Mouse (Mus musculus): ENCODE data around the gene Zfp950. TPM values are rescaled to one million over a fixed set of nuclear protein-coding genes. Genes with fewer than 3 reads are reported as not detected.
A peak's percentile ranks its signal among the peaks of the same experiment; 100 is the strongest.
"Not testable (repeated sequence)": the region's sequence is repeated elsewhere in the genome, so short reads cannot be mapped to it uniquely, and the experiment has no call there.

Gene Zfp950
- total RNA-seq (2021): 10 to 100 TPM; 17.1 to 34.4 TPM
- long read RNA-seq, experiment 1, partial matches to known transcripts: 2 of 8 reads
- long read RNA-seq, experiment 1, other reads (novel, unspliced or antisense): 4 of 8 reads
- long read RNA-seq, experiment 2, partial matches to known transcripts: 0 of 7 reads
- long read RNA-seq, experiment 2, other reads (novel, unspliced or antisense): 3 of 7 reads

GRCm38 (mm10) chr19:61140342-61141206, at the start of gene Zfp950:
Gene Zfp950, minus strand, starts transcription at chr19:61140840.
- DNase-seq: peak; percentile 88

- not testable (repeated sequence) for DNase-seq
Measured at GRCm38 (mm10) chr19:61183590-61183989, 43.0 kb upstream of the Zfp950 start, which contains the start of gene Gm6020. Gene Gm6020, plus strand, starts transcription at chr19:61183890.

- no peak for DNase-seq
Measured at GRCm38 (mm10) chr19:61175756-61176324, 35.2 kb upstream of the Zfp950 start, which contains the start of gene Gm7102. Gene Gm7102, minus strand, starts transcription at chr19:61176309.

- DNase-seq: peak; percentile 42
Measured at GRCm38 (mm10) chr19:61151701-61152420, 11.2 kb upstream of the Zfp950 start.

GRCm38 (mm10) chr19:61151372-61151700, 10.7 kb upstream of the Zfp950 start:
- peak; percentile 19 for DNase-seq

GRCm38 (mm10) chr19:61141299-61141698, 659 bp upstream of the Zfp950 start:
- no peak for DNase-seq

- DNase-seq: no peak
Measured at GRCm38 (mm10) chr19:61138655-61139054, 2.0 kb downstream of the Zfp950 start.

- DNase-seq: no peak
Measured at GRCm38 (mm10) chr19:61131096-61131495, 9.5 kb downstream of the Zfp950 start.

GRCm38 (mm10) chr19:61110184-61110583, 30.5 kb downstream of the Zfp950 start:
- no peak for DNase-seq

- DNase-seq: no peak
Measured at GRCm38 (mm10) chr19:61097764-61098163, 42.9 kb downstream of the Zfp950 start.

GRCm38 (mm10) chr19:61096776-61097175, 43.9 kb downstream of the Zfp950 start:
- no peak for DNase-seq

- DNase-seq: no peak
Measured at GRCm38 (mm10) chr19:61090541-61090940, 50.1 kb downstream of the Zfp950 start.

GRCm38 (mm10) chr19:61089001-61089400, 51.6 kb downstream of the Zfp950 start:
- DNase-seq: no peak

- DNase-seq: no peak
Measured at GRCm38 (mm10) chr19:61087781-61088180, 52.9 kb downstream of the Zfp950 start.

- DNase-seq: no peak
Measured at GRCm38 (mm10) chr19:61085217-61085616, 55.4 kb downstream of the Zfp950 start.

GRCm38 (mm10) chr19:61084149-61084940, 56.3 kb downstream of the Zfp950 start:
- peak; percentile 95 for DNase-seq

- DNase-seq: no peak
Measured at GRCm38 (mm10) chr19:61083006-61083405, 57.6 kb downstream of the Zfp950 start.

- DNase-seq: no peak
Measured at GRCm38 (mm10) chr19:61080251-61080749, 60.3 kb downstream of the Zfp950 start.

- no peak for DNase-seq
Measured at GRCm38 (mm10) chr19:61078622-61079021, 62.0 kb downstream of the Zfp950 start.

- no peak for DNase-seq
Measured at GRCm38 (mm10) chr19:61065011-61065410, 75.6 kb downstream of the Zfp950 start.

- DNase-seq: no peak
Measured at GRCm38 (mm10) chr19:61064386-61064785, 76.3 kb downstream of the Zfp950 start.

All from adrenal gland, postnatal 10 days (tissue).